Mouse (Mus musculus) spleen, postnatal 36 days (tissue): Measurements from ENCODE around the gene Rnf144a.
A peak's percentile ranks its signal among the peaks of the same experiment; 100 is the strongest.
"Not testable (repeated sequence)": the region's sequence is repeated elsewhere in the genome, so short reads cannot be mapped to it uniquely, and the experiment has no call there.

Source experiments
- DNase-seq, 2 experiments: peaks; one replicate each; pipeline ENCODE4 v3.0.0; 2022; ENCODE audit warnings: low spot score in 2 of 2, mixed read lengths in 1 of 2

Rnf144a gene

GRCm38 (mm10) chr12:26415104-26415771 lies at the start of gene Rnf144a:
Rnf144a (minus strand) TSS chr12:26415254.
- DNase-seq: peak; percentile 82 to 84

- peak in 1 of 2 experiments; percentile 12 for DNase-seq
Observed at GRCm38 (mm10) chr12:26460091-26460490, 45.0 kb upstream of the Rnf144a start.

DNA sequence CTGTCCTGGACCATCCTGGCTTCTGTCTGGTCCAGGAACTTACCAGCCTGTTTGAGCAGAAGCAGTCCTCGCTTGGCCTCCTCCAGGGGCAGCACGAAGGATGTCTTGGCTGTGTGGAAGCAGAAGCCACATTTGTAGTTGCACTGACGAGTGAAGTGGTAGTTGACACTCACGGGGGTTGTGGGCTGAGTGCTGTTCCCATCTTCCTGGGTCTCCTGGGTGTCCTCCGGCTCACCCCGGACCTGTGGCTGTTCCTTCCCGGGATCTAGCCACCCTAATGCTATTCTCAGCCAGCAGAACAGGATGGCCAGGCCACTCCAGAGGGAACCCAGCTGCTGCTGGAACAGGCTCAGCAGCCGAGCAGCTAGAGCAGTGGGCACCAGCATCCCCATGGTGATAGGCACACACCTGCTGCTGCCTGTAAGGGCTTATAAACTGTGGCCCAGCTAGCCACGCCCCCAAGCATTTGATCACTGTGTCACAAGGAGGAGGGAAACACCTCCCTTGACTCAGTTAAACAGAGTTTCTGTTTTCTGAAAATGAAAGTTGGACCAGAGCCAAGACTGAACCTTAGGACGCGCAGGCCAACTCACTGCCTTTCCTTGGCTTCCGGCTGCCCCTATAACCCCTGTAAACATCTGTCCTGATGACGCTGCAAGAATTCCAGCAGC lies 41.1 kb upstream of the Rnf144a start, which contains the start of gene Rsad2:
TSS of gene Rsad2 (minus strand) at position 425 of the 671 bp plus-strand sequence.
- DNase-seq: peak; percentile 86 to 94

- DNase-seq: no peak
Observed at GRCm38 (mm10) chr12:26454682-26455081, 39.6 kb upstream of the Rnf144a start.

GRCm38 (mm10) chr12:26452951-26453350 lies 37.9 kb upstream of the Rnf144a start:
- DNase-seq: no peak

DNA sequence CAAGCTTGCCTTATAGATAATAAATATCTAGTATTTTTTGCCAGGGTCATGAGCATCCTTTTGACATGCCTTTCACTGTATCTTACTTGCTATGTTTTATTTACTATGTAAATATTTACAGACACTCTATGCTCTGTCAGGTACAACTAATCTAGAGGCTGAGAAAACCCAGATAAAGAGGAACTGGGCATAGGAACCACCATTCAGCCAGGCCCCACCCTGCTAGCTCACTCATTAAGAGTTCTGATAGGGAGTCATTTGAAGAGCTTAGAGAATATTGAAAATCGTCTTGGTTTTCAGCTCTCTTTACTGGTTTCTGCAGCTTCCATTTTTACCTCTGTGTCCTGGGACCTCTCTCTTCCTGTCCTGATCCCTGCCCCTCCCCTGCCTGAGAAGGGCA lies 36.1 kb upstream of the Rnf144a start:
- DNase-seq: peak; percentile 32 to 56

GRCm38 (mm10) chr12:26449483-26449882 lies 34.4 kb upstream of the Rnf144a start:
- DNase-seq: no peak

GRCm38 (mm10) chr12:26446377-26447045 lies 31.5 kb upstream of the Rnf144a start:
- DNase-seq: no peak

GRCm38 (mm10) chr12:26444511-26444910 lies 29.5 kb upstream of the Rnf144a start:
- DNase-seq: no peak

DNA sequence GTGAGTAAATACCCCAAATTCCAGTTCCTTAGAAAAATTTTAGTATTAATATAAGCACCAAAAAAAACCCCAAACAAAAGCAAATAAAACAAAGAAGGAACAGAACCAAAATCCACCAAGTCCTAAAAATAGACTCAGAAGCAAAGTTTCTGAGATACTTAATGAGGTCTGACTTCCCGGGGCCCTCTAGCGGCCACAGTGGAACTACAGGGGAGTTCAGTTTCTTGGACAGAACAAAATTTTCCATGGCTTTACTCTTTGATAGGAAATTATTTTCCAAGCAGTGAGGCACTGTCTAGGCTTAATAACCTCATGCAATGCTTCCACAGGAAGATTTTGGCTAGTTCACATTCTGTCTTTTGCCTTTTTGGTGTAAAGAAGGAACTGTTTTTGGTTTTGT lies 29.0 kb upstream of the Rnf144a start:
- peak; percentile 32 to 67 for DNase-seq

DNA sequence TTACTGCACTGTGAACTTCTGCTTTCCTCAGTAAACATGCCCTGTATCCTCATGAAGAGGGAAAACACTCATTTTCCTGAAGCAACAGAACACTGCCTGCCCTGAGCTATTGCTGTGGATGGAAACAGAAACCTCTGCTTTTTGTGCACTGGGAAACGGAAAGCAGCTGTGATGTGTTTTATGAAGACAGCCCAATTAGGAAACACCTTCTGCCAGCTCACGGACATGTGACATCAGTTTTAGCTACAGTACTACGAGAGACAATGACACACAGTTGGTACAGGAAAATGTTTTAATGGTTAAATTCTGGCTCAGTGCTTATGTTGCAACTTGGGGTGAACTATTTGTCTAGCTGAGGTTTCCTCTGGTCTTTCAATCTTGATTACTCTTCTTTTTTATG lies 24.3 kb upstream of the Rnf144a start:
- DNase-seq: no peak

DNA sequence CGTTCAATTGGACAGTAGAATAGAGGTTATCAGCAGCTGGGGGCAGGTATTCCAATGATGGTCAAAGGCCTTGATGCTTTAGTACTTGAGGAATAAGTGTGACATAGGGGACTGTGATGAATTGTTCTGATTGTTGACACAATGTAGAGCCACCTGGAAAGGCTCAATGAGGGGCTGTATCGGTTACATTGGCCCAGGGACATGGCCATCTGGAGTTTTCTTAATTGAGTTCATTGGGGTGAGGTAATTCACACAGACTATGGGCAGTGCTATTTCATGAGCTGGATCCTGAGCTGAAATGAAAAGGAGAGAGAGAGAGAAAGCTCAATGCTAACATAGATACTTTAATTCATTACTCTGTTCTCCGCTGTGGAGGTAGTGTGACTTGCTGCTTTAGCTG lies 22.9 kb upstream of the Rnf144a start:
- no peak for DNase-seq

- DNase-seq: no peak
Observed at GRCm38 (mm10) chr12:26436334-26436733, 21.3 kb upstream of the Rnf144a start.

- DNase-seq: not testable (repeated sequence)
Observed at GRCm38 (mm10) chr12:26428771-26429170, 13.7 kb upstream of the Rnf144a start.

DNA sequence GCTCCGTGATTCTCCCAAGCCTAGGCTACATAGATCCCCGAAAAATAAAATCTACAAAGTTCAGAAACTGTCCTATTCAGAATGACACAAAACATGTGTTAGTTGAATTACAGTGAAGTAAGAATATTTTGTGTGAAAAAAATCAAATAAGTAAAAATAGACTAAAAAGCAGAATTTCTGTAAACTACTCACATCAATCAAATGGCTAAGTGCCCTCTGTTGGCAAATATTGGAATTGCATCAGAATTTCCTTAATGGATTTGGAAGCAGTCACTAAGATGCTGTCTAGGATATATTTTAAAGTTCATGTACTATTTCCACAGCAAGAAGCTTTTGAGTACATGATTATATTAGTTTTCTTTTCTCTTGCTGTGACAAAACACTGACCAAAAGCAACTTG lies 9.8 kb upstream of the Rnf144a start:
- peak in 1 of 2 experiments; percentile 39 for DNase-seq

GRCm38 (mm10) chr12:26418322-26418721 lies 3.3 kb upstream of the Rnf144a start:
- DNase-seq: peak; percentile 83 to 86

DNA sequence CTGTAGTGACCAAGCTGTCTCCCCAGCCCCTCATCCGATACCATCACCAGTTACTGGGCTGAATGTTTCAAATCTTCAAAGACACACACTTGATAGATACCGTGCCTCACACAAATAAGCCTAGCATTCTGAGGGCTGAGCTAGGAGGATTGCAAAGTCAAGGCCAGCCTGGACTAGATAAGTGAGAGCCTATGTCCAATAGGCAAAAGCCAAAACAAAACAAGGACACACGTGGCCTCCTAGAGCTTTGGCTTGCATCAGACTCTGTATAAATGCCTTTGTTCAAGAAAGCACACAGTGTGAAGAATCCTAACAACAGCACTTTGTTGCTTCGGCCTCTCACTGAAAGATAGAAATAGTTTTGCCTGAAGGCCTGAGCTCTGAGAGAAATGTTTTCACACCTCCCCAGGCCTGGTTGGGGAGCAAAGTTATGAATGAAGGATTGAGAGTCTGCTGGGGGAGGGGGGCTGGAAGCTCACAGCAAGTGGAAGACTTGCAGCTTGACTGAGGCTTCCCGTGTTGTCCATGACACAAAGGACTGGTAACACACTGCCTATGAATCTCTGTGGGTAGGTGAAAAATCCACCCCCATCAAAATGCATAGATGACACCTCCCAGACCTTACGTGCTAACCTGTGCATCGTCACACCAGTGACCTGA lies 1.7 kb upstream of the Rnf144a start:
- no peak for DNase-seq

GRCm38 (mm10) chr12:26414451-26415103 lies 477 bp downstream of the Rnf144a start:
- DNase-seq: peak in 1 of 2 experiments; percentile 30

DNA sequence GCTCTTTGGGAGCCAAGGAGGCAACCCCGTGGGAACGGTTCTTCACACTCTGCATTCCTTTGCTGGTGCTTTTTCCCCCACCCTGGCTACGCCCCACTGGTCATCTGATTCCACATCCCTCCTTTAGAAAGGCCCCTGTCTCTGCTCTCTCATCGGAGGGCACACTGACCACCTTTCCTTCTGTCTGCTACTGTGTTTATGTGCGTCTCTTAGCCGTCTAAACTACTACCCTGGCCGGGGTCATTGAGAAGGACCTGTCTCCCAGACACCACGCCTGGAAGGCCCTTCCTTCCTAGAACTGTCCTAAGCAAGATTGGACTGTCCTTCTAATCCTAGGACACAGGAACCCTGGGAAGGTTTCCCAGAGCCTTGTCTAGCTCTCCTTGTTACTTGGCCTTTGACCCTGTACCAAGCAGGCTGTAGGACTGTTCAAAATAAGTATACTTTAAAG lies 1.1 kb downstream of the Rnf144a start:
- no peak for DNase-seq

- no peak for DNase-seq
Observed at GRCm38 (mm10) chr12:26412802-26413201, 2.3 kb downstream of the Rnf144a start.

- no peak for DNase-seq
Observed at GRCm38 (mm10) chr12:26411841-26412450, 3.1 kb downstream of the Rnf144a start.
